Mouse (Mus musculus) olfactory bulb, adult 2 months (tissue): Measurements from ENCODE around the gene Nlrc5.

Experiments
- CTCF ChIP-seq: fragments of 200-500 bp; IDR thresholded peaks from 2 replicates; pipeline ENCODE4 v1.5.1; 2012; ENCODE audit warnings: low read depth, mild to moderate bottlenecking, low read length, moderate library complexity; ENCODE audit not compliant: insufficient read depth
- POLR2A ChIP-seq: fragments of 200-500 bp; IDR thresholded peaks from 2 replicates; pipeline ENCODE4 v1.6.1; 2012; ENCODE audit warnings: mild to moderate bottlenecking, low read depth, low read length, moderate library complexity; ENCODE audit not compliant: insufficient read depth

DNA sequence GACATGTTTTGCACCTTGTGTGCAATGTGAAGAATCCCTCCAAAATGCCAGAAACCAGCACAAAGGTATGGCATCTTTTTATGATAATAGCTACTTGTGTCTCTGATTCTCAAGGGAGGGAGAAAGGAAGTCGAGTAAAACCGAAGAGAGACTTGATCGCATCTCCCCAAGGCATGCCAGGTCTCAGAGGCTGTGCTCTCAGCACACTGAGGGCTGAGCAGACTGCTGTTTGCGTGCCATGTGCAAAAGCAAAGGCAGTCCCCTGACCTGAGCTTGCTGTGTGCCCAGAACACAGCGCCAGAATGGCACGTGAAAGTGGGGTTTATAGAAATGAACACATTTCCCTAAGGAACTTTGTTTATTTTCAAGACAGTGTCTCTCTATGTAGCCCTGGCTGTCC is 44.6 kb upstream of the Nlrc5 start:
- no peak for TF ChIP-seq CTCF
- no peak for TF ChIP-seq POLR2A
